Mouse (Mus musculus): Measurements from ENCODE around the gene B4galnt4.

The B4galnt4 gene

DNA sequence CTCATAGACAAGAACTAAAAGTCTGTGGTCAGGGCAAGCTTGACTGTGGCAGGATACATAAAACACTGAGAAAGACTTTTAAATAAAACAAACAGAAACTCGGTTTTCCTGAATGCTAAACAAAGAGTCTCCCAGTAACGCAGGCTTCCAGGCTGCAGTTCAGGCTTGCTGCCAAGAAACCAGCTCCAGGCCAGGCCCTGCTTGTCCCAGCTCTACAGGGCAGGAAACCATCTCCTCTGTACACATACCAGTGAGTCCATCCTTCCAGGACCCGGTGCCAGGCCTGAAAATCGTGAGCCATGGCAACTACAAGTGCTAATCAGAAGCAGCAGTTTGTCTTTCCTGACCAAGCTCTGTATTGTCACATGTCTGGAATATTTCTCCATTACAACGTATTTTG, 19.2 kb upstream of the B4galnt4 start:
- no peak for DNase-seq (ENCODE audit: low read depth, low spot score)

DNA sequence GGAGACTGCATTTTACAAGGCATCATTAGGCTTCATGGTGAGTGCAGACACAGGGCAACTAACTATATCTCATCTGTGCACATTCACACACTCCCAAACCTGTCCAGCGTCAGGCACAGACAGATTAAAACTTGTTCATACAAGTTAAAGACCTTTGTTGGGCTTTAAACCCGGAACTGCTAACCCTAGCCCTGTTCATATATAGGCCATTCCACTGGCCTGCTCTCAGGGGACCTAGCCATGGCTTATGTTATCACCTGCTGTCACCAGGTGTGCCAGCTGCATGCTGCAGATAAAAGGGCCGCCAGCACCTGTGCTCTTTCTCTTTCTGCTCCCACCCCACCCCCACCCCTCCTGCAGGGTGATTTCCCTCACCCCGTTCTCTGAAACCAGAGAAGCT, 18.4 kb upstream of the B4galnt4 start:
- DNase-seq (ENCODE audit: low read depth, low spot score) = no peak

DNA sequence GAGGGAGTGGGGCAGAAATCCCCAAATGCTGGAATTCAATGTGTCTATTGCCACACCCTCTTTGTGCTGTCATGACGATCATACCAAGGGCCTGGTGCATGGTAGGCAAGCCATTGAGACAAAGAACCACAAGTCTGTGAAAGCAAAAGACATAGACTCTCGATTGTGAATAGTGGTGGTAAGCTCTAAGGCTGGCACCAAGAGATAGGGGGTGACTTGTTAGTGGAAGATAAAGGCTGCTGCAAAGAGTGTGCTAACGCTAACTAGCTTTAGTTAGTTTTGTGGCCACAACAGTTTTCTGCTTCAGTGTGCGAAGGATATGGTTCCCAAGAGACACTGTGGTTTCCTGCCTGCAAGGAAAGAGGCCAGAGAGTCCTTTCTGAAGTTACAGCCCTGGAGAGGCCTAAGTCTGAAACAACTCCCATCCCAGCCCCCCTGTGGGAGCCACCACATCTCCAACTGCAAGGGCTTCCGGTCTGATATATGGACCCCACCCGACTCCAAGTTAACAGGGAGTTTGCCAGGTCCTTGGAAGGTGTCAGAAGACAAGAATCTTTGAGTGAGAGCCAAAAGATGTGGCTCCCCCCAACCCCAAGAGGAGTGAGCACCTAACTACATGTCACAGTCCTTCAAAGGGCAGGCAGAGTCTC, 13.8 kb upstream of the B4galnt4 start:
- DNase-seq (ENCODE audit: low read depth, low spot score) = peak; percentile 41

DNA sequence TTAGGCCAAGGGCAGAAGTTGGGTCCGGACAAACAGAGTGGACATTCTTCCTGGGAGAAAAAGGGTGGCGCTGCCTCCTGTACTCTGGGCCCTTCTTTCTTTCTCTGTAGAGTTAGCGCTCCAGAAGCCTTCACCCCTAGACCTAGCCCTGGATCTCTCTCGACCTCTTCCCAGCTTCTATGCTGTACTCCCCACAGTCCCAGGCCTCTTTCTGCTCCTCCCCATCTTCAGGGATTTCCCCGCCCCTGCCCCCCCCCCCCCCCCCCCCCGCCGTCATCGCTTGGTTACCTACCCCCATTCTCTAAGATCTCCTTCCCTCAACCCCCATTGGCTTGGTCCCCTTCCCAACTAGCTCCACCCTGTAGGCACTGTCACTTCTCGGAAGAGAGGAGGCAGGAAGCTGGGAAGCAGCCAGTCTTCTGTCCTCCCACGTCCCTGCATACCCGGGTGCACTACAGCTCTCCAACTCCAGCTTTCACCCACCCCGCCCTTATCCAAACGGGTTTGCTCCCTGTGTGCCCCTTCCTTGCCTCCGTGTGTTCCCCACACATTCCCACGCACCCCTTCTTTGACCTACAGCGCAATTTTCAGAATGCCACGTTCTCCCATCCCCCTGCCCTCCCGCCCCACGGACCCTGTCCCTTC, 13.2 kb upstream of the B4galnt4 start:
- DNase-seq (ENCODE audit: low read depth, low spot score) = peak; percentile 93

DNA sequence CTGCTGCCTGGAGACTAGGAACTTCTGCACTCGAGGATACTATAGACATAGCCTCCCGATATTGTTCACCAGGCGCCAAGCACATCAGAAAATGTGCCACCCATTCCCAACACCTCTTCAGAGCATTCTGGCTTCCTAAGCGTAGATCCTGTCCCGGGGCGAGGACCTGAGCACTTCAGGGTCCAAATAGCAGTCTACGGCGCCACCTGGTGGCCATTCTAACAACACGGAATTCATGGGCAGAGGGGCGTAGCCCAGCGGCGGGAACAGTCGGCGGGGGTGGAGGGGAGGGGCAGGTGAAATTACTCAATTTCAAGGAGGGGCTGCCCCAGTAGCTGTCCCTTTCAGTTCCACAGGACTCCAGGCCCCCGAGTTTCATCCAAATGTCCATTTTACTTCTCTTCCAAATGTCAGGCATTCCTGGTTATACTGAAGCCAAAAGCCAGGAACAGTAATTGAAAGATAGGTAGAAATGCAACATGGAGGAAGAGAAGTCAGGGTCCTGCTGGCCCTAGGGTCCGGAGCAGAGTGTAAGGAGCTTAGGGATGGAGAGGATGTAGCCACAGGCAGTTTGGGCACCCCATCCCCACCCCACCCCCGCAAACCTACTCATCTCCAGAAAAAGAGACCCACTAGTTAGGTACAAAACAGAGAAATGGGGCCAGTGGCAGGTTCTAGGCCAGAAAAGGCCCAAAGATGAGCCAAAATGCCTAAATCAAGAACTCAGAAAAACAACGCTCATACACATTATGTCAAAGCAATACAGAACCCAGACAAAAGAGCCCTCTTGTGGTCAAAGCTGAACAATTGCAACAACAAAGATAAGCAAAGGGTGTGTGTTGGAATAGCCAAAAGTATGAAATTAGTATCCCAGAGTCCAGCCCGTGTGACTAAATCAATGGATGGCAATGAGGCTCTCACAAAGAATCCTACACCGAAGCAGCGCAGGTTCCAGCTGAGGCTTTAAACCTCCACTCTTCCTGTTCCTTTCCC, 12.4 kb upstream of the B4galnt4 start:
- DNase-seq (ENCODE audit: low read depth, low spot score) = peak; percentile 97

DNA sequence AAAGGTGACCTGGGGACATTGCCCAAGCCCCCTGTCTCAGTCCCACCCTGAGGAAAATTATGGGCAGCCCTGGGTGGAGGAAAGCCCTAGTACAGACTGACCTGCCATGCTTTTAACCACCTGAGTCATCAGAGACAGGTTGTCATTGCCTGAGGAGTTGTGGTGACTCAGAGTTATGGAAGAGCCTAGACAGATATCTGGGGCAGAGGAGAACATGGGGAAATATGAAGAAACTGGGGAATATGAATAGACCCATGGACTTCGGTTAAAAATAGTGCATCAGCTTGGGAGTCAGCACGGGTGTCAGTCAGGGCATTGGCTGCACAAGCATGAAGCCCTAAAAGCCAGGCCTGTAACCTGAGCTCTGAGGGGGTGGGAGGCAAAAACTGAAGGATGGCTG, 11.6 kb upstream of the B4galnt4 start:
- no peak for DNase-seq (ENCODE audit: low read depth, low spot score)

DNA sequence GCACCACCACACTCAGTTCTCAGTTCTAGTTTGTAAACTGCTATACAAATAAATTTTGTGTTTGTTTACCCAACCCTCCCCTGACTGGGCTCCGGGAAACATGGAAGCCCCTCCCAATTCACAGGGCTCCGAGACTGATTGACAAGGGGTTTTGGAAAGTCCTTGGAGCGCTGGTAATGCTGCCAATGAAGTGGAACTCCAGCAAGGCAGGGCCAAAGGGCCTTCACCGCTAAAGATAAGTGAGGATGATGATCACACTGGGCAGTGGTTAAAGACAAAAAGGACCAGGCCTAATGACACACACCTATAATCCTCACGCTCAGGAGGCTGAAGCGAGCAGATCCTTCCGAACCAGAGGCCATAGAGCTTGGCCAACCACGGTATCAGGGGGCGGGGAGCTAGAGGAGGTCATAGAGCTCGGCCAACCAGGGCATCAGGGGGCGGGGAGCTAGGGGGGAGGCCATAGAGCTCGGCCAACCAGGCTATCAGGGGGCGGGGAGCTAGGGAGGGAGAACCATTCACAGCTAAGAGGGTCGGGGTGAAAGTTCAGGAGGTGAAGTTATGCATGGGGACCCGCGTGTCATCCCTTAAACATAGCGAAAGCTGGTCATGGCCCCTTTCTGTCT, 9.7 kb upstream of the B4galnt4 start:
- peak; percentile 98 for DNase-seq (ENCODE audit: low read depth, low spot score)

DNA sequence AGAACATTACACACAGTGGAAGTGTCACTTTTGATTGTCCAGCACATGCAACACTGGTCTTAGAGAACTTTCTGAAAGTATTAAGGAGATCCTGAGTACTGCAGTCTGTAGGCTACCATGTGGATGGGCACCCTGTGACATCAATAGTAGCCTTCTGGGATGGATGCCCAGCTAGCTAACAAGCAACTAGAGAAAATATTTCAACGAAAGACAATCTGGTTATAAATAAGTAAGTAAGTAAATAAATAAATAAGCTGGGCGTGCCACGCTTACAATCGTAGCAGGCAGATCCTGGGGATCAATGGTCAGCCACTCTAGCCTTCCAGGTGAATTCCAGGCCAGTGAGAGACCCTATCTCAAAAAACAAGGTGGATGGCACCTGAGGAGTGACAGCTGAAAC, 8.9 kb upstream of the B4galnt4 start:
- DNase-seq (ENCODE audit: low read depth, low spot score) = no peak

DNA sequence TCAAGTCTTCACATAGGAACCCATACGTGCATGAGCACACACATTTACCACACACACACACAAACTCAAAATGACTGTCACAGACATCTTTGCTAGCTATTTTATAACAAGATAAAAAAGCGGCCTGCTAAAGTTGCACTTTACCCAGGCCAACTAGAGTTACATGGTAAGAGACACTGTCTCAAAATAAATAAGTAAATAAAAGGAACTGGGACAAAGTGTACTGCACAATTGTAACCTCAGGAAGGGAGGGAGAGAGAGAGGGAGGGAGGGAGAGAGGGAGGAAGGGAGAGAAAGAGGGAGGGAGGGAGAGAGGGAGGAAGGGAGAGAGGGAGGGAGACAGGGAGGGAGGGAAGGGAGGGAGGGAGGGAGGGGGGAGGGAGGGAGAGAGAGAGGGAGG, 8.5 kb upstream of the B4galnt4 start:
- no peak for DNase-seq (ENCODE audit: low read depth, low spot score)

DNA sequence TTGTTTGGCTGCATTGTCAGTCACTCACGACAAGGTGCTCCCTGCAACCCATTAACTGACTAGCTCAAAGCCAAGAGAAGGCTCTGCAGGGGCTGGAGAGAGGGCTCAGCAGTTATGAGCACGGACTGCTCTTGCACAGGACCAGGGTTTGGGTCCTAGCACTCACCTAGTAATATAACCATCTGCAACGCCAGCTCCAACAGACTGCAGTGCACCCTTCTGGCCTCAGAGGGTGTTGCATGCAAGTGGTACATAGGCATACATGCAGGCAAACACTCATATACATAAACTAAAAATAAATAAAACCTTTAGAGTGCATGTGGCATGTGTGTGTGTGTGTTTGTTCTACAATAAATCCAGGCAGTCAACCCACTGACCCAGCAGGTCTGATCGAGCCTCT, 5.1 kb upstream of the B4galnt4 start:
- peak; percentile 54 for DNase-seq (ENCODE audit: low read depth, low spot score)

DNA sequence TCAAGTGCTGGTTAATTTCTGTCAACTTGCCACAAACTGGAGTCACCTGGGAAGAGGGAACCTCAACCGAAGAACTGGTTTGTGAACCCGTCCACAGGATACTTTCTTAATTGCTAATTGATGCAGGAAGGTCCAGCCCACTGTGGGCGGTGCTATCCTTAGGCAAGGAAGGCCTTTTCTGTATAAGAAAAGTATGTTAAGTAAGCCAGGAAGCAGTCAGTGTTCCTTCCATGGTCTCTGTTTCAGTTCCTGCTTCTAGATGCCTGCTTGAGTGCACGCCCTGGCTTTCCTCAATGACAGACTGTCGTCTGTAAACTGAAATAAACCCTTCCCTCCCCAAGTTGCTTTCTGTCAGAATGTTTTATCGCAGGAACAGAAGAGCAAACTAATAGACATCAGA, 3.9 kb upstream of the B4galnt4 start:
- DNase-seq (ENCODE audit: low read depth, low spot score) = peak; percentile 84

DNA sequence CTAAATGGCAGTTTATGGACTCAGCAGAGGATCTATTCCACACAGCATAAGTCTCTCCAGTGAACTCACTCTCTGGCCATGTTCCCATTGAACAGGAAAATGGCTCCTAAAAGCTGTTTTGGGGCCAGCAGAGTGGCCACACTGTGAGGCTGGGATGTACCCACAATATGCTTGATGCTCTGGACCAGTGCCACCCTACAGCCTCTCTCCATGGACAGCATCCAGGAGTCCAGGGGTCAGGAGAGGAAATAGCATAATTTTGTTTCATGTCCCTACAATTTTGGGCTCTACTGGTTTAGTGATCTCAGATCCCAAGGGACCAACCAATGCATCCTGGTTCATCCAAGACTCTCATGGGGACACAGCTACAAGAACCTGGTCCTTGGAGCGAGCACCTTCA, 3.4 kb upstream of the B4galnt4 start:
- no peak for DNase-seq (ENCODE audit: low read depth, low spot score)

DNA sequence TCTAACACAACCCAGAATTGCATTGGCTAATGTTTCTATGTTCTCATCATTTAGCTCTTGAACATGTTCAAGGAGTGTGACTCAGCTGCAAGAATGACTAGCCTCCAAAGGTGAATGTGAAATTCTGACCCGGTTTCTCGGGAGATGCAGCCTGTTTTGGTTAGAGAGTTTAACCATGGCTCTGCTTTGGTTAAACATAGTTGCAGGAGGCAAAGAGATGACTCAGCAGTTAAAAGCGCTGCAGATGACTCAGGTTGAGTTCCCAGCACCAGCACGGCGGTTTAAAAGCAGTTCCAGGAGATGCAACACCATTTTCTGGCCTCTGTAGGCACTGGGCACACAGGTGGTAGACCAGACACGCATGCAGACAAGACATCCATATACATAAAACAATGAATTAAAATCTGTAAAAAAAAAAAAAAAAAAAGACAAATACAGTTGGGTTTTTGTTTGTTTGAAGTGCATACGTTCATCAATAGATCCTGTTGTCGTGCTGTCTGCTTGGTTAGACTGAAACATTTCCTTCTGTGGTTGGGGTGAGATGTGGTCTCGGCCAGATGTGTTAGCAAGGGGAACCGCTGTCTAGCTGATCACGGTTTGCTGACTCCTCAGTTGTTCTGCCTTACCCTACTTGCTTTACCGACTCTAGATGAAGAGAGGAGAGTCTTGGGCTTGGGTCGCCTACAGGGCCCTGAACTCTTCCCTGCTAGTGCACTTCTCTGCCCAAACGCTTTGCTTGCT, 2.1 kb upstream of the B4galnt4 start:
- no peak for DNase-seq (ENCODE audit: low read depth, low spot score)

DNA sequence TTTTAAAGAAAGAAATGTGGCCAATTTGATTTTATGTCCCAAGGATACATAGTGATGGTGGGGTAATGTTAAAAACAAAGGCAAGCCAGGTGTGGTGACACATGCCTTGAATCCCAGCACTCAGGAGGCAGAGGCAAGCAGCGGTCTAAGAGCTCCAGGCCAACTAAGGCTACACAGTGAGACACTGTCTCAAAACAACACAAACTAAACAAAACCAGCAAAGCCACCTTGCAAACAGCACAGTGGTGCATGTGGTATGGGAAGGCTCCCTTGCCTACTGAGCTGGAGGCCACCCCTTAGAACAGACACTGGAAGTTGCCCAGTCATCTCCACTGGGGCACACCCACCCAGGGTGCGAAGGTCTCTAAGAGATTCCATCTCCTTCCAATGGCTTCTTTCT, 975 bp upstream of the B4galnt4 start:
- peak; percentile 43 for DNase-seq (ENCODE audit: low read depth, low spot score)

DNA sequence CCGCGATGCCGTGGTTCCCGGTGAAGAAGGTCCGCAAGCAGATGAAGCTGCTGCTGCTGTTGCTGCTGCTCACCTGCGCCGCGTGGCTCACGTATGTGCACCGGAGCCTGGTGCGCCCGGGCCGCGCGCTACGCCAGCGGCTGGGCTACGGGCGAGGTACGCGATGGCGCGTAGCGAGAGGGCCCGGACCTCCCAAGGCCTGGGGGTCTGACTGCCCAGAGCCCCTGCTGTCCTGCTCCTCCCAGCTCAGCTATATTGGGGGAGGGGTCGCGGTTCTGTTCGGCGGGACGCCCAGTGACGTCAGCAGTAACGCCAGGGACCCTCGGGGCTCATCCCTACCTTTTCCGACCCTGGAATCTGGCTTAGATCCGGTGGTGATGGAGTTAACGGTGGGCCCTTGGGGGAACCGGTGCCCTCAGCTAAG, 377 bp downstream of the B4galnt4 start:
- peak; percentile 43 for DNase-seq (ENCODE audit: low read depth, low spot score)

DNA sequence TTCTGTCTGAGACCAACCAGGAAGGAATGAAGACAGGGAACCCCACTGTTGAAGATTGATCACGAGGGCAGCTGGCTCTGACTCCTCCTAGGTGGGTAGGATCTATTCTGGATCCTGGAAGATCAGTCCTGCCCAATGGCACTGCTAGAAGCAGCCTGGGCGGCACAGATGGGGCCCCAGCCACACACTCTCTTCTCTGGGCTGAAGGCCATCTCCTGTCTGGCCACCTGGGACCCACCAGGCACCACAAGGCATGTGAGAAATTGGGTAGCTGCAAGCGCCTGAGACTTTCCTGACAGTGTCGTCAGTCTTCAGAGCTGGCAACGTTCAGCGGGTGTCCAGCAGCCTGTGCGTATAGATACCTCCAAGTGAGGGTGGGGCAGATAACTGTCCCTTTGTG, 1.6 kb downstream of the B4galnt4 start:
- no peak for DNase-seq (ENCODE audit: low read depth, low spot score)

DNA sequence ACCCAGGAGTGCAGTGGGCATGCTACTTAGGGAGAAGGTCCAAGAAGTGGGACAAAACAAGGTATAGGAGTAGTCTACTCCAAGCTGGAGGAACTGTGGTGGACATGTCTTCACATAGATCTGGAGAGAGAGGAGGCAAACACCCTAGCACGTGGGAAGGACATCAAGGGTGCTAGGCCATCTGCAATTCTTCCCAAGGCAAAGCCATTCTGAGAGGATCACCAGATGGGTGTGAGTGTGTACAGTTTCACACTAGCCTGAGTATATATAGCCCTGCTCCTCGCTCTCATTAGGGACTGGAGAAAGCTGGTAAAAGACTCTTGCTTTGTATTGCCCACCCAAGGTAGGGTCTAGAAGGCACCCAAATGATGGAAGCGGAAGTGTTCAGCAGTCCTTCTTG, 2.4 kb downstream of the B4galnt4 start:
- DNase-seq (ENCODE audit: low read depth, low spot score) = no peak

DNA sequence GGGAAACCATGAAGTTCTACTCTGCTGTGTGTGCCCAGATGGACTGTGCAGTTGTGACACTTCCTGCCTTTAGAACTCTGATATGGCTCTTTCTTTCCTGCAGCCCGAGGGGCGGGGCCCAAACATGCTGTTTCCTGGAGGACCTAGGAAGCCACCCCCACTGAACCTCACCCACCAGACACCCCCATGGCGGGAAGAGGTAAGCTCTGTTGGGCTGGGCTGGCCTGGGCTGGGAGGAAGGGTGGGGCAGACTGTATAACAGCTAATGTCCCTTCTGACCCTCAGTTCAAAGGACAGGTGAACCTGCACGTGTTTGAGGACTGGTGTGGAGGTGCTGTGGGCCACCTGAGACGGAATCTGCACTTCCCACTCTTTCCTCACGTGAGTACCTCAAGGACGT, 3.3 kb downstream of the B4galnt4 start:
- peak; percentile 68 for DNase-seq (ENCODE audit: low read depth, low spot score)

DNA sequence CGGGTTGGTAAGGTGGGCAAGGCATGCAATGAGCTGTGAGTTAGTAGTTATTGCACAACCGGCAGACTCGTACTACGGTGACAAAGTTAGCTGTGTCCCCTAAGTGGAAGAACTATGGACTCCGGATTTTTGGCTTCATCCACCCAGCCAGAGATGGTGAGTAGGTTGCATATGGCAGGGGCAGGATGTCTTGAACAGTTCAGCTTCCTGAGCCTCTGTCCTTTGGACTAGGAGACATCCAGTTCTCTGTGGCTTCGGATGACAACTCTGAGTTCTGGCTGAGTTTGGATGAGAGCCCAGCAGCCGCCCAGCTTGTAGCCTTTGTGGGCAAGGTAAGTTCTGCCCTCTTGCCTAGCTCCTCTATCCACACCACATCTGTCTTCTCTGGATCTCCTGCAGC, 3.7 kb downstream of the B4galnt4 start:
- no peak for DNase-seq (ENCODE audit: low read depth, low spot score)

DNA sequence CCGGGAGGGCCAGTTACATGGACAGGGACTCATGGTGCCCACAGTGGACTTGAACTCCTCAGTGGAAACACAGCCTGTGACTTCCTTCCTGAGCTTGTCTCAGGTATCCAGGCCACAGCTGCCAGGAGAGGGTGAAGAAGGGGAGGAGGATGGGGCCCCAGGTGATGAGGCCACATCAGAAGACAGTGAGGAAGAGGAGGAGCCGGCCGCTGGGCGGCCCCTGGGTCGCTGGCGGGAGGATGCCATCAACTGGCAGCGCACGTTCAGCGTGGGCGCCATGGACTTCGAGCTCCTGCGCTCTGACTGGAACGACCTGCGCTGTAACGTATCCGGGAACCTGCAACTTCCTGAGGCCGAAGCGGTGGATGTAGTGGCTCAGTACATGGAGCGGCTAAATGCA, 7.4 kb downstream of the B4galnt4 start:
- no peak for DNase-seq (ENCODE audit: low read depth, low spot score)

Measured in ZHBTc4 (cell line).